Mouse (Mus musculus) T-cell, adult 2 months (primary cell): ENCODE data around the gene Sgcd.

Experiments
- DNase-seq: peaks from one replicate; pipeline ENCODE4 v3.0.0; 2022; ENCODE audit warnings: low spot score

Gene Sgcd

DNA sequence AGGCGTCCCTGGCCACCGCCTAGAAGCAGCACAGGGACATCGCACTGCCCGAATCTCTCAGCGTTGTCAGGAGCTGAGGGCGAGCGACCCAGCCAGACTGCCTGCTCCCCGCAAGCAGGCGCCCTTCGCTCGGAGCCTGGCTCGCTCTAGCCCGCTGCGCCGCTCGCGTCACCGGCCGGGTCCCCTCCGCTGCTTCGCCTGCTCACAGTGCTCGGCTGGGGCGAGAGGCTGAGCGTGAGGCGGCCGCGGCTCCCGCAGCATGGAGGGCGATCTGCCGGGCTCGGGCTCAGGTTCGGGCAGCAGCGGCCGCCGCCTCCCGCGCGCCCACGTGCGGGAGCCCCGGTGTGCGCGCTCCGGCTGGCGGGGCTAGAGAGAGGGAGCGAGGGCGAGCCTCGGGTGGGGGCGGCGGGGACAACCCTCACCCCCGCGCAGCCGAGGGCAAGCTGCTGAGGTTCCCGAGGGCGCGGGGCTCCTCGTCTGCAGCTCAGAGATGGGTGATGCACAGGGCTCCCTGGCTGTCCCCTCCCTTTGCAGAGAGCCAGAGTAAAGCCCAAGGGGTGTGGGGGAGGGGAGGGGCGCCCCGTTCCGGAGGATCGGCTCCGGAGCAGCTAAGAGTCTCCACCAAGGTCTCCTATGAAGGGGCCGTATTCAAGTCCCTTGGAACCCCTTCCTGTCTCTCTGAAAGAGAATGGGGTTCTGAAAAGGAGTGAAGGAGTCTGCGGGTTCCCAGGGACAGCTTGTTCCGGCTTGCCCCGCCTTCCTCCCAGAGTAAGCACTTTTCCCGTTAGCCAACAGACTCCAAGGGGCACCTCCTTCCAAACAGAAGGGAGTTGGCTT is at the start of gene Sgcd:
Gene Sgcd (minus strand): TSS at position 273 of the 837 bp plus-strand sequence.
- no peak for DNase-seq

DNA sequence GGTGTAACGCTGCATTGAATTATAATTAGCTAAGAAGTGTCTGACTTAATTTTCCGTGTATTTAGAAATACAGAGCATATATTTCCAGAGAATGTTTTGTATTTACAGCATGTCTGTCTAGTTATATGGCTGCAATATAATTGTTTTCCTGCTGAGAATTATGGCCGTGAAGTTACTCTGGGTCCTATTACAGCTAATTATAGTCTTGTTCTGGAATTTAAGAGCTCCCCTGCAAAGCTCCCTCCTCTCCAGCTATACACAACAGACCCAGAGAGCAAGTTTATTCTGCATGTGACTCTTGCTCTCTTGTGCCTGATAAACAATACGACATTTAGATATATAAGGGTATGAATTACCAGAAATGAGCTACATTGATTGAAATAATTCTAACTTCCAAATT is 49.3 kb upstream of the Sgcd start:
- DNase-seq: no peak

DNA sequence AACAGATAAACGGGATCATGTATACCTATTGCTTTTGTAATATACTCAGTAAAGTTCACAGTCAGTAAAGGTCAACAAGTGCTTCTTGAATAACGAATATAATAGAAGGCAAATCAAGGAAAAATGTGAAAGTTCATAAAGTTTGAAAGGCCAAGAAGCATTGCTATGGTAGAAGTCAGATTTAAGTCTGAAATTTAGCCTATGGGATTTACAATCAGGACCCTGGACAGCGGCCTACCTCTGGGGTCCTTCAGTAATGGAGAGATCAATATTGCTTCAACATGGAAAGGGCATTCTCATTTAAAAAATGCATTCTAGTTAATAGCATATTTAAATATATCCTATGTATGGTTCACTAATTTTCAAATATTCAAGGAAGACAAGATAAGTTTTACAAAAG is 24.1 kb upstream of the Sgcd start:
- DNase-seq: no peak

DNA sequence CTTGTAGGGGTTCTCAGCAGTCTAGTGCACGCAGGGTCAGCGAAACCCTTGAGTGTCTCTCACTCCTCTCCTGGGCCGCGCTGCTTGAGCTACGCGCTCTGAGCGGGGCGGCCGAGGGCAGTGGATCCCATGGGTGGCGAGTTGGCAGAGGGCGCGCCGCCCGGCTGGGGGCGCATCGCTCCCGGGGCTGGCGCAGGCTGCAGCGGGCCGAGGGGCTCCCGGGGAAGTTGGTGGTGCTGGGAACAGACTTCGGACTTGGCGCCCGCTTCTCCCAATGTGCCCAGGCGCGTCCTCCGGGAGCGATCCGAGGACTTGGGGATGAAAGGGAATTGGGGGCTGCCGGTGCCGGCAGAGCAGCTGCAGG is 454 bp downstream of the Sgcd start:
- DNase-seq: no peak

DNA sequence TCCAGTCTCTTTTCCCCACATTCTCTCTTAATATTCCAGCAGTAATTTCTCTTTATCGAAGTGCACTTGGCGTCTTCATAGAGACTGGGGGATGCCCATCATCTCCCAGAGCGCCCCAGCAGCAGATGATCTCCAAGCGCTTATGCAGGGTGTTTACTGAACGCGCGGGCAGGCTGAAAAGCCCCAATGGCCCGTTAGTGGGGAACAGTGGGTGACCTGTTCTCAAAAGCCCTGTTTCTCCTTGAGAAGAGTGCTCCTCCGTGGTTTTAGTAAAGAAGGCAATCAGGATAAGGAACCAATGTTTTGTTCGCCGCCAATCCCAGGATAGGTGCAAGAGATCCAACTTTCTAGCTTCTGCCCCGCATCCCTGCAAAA is 889 bp downstream of the Sgcd start:
- DNase-seq: no peak

DNA sequence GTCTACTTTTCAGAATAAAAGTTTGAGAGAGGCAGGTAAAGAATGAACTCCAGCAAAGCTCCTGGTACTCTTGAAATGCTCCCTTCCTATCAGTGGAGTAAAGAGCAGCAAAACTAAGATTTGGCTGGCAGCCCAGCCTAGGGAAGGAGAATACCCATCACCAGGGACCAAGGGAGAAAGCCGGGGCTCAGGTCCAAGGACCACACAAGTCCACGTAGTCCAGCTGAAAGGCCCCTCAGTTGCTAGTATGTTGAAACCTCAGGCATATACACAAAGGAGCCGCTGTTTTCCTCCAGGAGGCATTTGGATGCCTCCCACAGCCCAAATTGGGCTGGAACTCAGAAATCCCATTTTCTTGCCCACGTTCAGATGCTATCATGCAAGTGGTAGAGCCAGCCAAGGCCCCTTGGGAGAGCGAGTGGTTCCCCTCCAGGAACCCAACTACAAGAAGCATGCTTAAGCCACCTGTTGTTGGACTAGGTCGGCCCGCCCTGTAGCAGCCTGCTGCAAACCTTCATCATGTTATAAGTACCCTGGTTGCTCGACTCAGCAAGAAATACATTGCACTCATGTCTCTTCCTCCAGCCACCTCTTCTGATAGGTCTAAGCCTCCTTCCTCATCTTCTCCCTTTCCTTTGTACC is 1.4 kb downstream of the Sgcd start:
- DNase-seq: no peak

DNA sequence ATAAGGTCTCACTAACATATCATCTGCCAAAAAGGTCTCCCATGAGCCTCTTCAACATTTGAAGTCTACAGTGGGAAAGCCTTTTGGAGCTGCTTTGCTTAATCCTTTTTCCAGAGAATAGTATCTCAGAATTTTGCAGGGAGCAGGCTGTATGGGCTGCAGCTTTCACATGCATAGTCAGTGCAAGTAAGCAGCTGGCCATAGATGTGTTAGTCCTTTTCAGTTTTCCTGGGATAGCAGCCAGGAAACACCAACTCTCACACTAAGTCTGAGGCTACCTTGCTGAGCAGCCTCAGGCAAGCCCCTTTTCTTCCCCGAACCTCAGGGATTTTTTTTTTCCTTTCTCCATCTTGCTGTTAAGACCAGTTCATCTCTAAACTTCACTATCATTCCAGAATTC is 6.6 kb downstream of the Sgcd start:
- DNase-seq: no peak

DNA sequence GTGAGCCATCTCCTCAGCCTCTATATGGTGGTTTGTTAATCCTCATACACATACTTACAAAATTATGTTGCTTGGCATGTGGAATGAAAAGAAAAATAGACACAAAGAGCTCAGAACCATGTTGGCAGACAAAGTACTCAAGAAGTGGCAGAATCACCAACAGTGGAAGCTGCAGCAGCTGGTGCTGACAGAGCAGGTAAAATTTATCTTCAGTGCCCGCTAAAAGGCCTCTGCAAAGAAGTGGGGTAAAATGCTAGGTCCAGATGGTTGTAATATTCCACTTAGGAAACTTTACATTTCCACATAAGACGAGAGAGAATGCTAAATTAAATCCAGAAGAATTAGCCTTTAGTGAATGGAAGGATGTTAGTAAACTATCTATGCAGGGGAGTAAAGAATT is 7.7 kb downstream of the Sgcd start:
- no peak for DNase-seq

DNA sequence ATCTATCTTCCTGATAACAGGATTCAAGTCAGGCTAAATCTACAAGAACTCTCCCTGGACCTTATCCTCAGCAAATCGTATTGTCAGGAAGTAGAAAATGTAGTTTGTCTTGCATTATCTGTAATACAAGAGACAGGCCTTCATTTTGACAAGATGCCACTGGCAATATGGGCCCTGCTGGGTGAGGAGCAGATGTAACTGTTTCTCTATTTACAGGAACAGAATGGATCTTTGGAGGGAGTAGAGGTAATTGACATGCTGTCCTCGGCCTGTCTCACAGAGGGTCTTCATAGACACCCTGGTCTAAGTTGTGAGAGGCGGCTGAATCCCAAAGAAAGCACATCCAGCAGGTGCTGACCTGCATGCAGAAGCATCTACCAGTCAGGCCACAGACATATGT is 35.5 kb downstream of the Sgcd start:
- no peak for DNase-seq

DNA sequence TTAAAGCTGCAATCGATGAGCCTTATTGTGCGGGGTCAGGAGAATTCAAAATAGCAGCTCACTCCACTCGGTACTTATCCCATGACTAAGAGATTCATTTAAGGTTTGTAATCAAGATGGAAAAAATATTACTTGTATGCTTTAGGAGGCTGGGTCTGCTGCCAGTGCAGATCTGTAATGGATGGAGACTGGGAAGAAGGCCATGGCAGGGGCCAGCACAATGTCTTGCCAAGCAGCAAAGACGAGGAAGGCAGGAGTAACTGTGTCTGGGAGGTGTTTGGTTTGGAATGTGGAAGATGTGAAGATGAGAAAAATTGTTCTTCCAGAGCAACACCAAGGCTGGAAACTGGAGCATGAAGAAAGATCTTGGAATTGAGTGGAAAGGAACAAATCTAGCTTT is 36.4 kb downstream of the Sgcd start:
- DNase-seq: no peak

DNA sequence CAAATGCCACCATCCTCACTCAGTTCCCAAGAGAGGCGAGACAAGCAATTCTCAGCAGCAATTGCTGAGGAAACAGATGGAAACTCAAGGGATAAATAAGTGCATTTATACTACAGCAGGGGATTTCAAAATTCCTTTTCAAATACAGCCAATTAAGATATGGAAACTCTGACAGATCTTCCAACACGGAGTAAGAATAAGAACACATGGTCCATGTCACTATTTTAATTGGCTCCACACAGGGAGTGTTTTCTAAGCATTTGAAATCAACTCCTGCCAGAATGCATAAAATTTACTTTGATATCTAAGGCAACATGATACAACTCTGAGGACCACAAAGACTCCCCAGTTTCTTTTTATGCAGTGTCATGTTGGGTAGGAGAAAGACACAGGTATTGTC is 49.0 kb downstream of the Sgcd start:
- DNase-seq: no peak

DNA sequence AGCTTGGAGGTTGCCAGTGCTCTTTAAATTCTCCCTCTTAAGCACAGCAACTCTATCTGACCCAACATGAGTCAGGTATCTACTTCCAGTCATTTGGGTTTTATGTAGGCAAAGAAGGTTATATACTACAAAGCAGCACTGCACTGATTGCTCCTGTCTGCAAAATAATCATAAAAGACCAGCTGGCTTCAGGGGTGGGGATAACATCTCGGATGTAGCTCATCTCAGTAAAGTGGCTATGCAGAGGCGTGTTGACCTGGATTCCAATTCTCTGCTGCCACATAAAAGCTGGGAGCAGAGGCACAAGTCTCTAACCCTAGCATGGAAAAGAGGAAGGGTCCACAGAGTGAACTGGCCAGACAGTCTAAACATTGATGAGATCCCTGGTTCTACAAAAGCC is 71.2 kb downstream of the Sgcd start:
- no peak for DNase-seq

DNA sequence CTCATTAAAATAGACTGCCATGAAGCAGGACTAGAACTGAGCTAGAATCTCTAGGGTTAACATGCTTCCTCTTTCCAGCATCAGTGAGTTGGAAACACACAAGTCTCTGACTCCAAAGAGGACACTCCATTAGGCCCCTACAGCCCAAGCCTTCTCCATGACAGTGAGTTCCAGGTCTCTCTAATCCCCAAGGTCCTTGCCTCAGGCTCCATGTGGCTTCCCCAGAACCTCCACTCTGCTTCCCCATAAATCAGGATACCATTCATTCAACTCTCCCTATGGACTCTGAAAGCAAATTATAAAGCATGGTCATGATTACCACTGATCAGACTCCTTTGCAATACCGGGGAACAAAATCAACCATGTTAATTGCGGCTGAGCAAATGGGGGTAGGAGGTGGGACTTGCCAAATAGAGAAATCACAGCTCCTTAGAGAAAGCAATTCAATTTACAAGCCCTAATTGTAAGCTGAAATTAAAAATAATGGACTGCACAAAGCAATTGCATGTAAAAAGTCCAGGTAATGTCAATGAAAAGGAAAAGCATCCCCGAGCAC is 97.1 kb downstream of the Sgcd start:
- no peak for DNase-seq

DNA sequence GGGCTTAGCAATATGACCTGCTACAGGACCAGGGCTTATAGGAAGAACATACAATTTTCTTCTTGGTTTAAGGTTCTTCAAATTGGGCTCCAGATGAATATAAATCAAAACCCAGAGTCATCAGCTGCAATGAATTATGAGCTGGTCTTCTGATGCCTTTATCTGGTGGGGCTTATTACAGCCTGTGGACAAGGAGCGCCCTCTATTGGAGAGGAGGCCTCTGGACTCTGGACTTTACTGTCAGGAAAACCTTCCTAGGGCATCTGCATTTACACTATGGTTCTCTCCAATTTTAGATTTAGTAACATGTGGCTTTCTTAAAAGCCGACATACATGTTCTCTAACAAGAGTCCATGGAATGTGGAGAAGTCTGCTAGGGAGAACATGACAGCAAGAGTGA is 98.5 kb downstream of the Sgcd start:
- DNase-seq: no peak

DNA sequence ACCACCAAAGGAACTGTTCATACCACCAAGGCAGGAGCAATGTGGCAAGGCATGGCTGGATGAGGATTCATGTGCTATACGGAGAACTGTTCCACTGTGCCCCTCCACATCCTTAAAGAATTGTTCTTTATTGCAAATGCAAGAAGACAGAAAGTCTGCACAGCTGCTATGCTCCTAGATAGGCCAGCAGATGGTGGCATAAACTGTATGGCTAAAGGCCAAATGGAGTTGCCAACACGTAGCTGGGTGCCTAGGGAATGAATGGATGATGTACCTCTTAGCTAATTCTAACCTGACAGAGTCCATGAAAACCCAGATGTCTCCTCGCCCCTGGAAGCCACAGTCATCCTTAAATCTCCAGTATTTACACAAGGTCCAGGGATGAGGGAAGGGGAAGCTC is 103.5 kb downstream of the Sgcd start:
- no peak for DNase-seq

DNA sequence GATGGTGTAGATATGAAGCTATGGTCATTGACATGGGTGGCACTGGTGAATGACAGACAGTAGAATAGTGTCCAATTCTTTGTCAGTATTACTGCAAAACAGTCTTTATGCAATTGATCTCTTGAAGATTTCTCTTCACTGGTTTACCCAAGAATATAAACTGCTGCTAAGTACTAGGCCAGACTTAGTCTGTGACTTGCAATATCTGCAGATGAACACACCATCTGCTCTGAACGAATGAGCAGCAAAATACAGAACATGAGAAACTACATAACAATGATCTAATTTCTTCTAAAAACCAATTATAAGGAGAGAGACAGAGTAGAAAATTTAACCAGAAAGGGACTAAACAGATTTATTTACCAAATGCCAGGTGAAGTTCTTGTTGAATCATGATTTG is 105.2 kb downstream of the Sgcd start:
- DNase-seq: no peak

DNA sequence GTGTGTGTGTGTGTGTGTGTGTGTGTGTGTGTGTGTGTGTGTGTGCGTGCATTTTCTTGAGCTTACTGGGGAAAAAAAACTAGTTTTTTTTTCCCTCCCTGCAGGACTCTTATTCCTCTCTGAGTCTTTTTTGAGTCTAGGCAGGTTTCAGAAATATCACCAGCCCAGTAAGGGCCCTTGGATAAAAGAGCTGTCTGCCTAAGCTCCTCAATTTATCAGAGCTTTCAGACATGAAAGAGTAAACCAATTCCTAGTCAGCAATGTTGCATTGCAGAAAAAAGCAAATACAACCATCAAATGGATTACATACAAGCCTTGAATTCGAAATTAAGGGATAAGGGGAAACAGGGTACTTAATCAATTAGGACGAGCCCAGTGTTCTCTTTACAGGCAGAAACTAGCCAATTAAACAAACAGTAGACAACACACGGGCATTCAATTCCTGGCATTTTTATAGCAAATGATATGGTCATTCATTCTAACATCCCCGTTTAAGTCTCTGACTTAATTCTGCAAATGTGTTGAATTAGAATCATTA is 112.1 kb downstream of the Sgcd start:
- no peak for DNase-seq

DNA sequence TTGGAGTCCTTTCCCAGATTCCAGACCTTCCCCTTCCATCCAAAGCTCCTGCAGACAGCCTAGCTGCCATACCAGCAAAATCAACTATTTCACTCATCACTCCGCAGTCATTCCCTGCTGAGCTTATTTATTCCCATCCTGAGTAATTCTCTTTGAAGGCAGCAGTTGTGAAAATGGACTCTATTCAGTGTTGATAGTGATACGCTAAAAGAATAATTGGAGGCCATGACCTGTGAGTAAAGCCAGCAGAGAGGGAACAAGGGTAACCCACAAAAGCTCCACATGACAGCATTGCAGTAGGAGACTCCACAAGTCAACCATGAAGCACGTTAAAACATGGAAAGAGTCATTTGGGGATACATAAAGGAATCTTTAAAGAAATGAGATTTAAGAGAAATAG is 142.9 kb downstream of the Sgcd start:
- DNase-seq: no peak

DNA sequence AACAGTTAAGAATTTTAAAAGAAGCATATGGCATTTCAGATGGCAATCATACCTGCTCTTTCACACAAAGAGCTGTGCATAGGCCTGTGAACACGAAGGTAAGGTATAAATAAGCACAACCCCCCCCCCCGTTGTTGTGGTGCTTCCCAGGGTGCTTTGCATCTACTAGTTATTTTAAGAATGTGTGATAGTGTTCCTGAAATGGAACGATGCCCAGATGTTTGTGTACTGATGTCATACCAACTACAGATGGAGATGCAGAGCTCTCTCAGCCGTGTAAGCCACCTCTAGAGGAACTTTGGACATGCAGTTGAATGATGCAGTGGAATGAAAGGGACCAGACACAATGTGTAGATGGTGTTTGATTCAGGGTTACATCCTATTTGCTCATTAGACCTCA is 155.5 kb downstream of the Sgcd start:
- DNase-seq: no peak

DNA sequence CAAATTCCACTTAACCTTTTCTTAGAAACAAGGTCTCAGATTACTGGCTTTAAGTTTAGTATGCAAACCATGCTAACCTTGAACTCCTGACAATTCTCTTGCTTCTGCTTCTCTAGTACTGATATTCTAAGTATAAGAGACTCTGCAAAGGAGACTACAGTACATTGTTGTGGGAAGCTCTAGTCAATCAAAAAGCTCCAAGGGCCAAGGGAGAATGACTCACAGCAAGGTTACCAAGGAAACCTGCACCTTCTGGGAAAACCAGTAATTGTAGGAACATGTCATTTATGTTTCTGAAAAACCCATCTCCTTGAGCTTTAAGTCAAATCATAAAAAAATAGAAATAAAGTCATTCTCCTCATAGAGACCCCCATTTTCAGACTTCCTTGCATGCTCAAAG is 178.5 kb downstream of the Sgcd start:
- no peak for DNase-seq

DNA sequence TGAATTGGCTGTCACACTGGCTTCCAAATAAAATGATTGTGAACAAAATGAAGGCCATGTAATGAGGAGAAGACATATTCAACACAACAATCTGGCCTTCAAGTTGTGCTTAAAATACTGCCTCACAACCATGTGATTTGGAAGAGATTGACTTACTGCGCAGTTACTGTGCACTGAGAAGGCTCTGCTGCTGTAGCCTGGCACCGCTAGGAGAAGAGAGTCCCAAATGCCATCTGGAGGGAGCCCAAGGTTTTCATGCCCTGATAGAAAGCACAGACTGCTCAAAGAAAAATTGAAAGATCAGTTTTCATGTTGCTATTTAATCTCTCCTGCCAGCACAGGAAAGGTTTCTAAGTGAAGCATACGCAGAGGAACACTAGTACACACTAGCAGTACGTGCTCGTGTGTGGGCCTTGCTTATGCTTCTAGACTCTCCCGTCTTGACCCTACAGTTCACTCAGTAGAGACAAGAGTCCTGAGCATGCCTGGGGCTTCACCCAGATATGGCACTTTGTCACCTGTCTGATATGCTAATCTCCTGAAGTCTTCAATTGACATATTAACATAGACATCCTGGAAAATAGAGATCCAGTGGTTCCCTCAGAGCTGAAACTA is 184.6 kb downstream of the Sgcd start:
- no peak for DNase-seq

DNA sequence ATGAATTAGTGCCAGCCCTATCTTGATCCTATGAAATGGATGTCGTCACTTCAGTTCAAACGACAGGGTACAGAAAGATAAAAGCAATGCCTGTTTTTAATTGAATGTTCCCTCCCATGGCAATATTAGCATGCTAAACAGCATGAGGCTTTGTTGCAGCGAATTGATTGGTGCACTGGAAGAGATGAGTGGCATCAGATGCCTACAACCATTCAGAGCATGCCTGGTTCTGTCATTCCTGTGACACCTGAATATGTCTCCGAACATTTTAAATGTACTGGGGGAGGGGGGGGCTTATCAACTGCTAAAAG is 210.9 kb downstream of the Sgcd start:
- DNase-seq: no peak

DNA sequence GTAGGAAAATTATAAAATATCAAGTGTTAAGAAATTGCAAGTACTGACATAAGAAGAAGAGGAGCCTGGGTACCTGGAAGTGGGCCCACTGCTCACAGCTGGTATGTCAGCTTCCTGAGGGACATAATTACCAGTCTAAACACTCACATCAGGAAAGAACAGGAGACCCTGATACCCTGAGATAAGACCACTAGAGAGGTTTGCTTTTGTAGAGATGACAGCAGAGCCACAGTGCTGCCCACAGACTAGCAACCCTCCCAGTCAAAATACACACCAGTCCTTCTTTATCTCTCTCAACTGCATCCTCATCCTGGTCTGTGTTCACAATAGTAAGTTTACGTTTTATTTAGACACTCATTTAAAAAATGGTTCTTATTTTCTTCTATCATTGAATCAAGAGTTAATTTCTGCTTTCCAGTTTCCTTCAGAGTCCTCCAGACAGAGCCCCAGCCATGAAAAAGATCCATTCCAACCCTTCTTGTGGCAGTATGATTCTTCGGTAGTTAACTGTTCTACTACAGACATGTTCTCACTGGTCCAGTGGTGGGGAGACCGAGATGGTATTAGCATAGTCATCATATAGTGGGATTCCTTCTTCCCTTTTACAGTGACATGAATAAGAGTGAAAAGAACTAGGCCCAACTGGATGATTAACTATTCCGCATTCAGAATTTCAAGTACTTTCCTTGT is 211.4 kb downstream of the Sgcd start:
- DNase-seq: no peak
